Mouse (Mus musculus): ENCODE data around the gene Mpi. TPM values are rescaled to one million over a fixed set of nuclear protein-coding genes. Genes with fewer than 3 reads are reported as not detected.

The Mpi gene
- total RNA-seq, 2 experiments from 2014 or later: 63.4 to 76.9 TPM

DNA sequence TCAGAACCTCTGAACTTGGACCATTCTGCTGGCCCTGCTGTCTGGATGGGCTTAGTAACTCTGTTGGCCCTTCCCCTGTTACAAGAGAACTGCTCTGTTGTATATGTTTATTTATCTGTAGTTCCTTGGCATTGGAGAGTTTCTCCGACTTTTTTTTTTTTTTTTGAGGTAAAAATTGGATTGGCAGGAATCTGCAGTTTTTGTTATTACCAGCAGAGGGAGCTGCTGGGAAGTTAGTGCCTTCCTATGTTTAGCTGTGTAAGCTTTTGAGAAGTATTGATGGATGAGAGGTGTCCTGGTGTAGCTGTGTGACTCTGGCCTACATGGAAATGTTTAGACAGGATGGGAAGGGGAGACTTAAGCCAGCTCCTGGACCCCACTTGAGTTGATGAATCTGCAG lies 11.3 kb downstream of the Mpi start:
- TF ChIP-seq CTCF (IDR thresholded peaks at IDR 0.05): peak; percentile 90
- Histone ChIP-seq H3K4me3 (no peak overlapping the region), H3K27ac (no peak overlapping the region)
- DNase-seq (ENCODE audit: extremely low spot score in 1 of 2, low spot score in 2 of 2): no peak
- intact Hi-C loops (cut with DNase I): loop anchor here (5.0 kb wide), 1 partner anchor 46 kb away; the partner anchor contains the start of gene Ulk3

DNA sequence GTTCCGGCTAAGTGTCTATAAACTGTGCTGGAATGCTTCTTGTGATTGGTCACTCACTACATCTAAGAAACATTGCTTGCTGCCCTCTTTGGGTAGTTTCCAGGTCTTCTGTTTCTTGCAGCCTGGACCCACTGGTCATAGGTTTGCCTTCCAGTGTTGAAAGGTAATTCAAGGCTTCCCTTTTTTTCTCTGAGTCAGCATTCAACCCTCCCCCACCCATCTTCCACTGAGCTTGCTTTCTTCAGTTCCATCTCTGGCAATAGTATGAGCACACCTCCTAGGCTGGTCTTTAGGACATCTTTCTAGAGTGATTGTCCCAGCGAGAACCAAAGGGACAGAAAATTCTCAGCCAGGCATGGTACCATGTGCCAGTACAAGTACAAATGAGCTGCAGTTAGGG lies 13.0 kb downstream of the Mpi start:
- no peak for TF ChIP-seq CTCF (IDR thresholded peaks at IDR 0.05)
- intact Hi-C loops (cut with DNase I): no loop called here
- no peak for DNase-seq (ENCODE audit: extremely low spot score in 1 of 2, low spot score in 2 of 2)
- Histone ChIP-seq H3K27ac (no peak overlapping the region), H3K4me3 (no peak overlapping the region)

DNA sequence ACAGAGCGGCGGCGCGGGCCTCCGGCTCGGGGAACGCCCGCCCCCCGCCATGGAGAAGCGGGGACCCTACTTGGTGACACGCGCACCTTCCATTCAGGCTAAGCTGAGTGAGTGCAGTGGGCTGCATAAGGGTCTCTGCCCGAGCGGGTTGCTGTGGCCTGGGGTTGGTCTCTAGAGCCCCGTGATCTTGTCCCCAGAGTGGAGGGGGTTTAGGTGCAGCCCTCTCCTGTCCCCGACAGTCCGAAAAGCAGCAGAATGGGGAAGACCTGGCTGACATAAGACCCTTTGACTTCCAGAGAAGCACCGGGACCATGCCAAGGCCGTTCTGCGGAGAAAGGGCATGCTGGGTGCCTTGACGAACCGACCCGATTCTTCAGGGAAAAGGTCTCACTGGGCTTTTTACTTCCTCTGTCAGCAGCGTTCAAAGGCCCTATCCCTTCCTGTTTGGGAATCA lies 14.8 kb downstream of the Mpi start:
- Histone ChIP-seq H3K27ac (peak overlapping the region; percentile 84), H3K4me3 (peak overlapping the region; percentile 91)
- DNase-seq (ENCODE audit: extremely low spot score in 1 of 2, low spot score in 2 of 2): peak in 1 of 2 experiments; percentile 32
- intact Hi-C loops (cut with DNase I): no loop called here
- no peak for TF ChIP-seq CTCF (IDR thresholded peaks at IDR 0.05)

GRCm38 (mm10) chr9:57537044-57537727 lies 15.4 kb downstream of the Mpi start, which contains the start of gene Fam219b:
Fam219b (plus strand) TSS chr9:57537528.
- peak; percentile 89 to 93 for DNase-seq (ENCODE audit: extremely low spot score in 1 of 2, low spot score in 2 of 2)
- intact Hi-C loops (cut with DNase I): no loop called here
- H3K27ac ChIP-seq: peak within 1 kb of the TSS; percentile 84
- no peak for TF ChIP-seq CTCF (IDR thresholded peaks at IDR 0.05)
- H3K4me3 ChIP-seq: peak within 1 kb of the TSS; percentile 91

DNA sequence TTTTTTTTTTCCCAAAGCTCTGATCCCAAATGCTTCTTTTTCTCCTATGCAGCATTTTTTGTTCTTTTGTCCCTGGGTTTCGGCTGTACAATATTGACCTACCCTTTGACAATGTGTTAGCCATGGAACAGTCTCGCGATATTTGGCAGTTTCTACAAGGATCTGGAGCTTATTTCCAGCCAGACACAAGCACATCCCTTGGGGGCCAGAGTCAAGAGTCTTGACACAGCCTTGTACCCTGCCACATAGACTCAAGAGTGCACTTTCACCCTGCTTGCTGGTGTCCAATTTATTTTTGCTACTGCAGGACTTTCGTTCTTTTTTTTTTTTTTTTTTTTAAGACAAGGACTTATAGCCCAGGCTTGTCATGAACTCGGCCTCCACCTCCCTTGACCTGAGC lies 16.2 kb downstream of the Mpi start:
- TF ChIP-seq CTCF (IDR thresholded peaks at IDR 0.05): no peak

GRCm38 (mm10) chr9:57531946-57532345 lies 20.6 kb downstream of the Mpi start:
- Histone ChIP-seq H3K4me3 (no peak overlapping the region), H3K27ac (peak overlapping the region; percentile 4; the same call in 1 of the 2 replicates)
- TF ChIP-seq CTCF (IDR thresholded peaks at IDR 0.05): no peak
- intact Hi-C loops (cut with DNase I): no loop called here
- DNase-seq (ENCODE audit: extremely low spot score in 1 of 2, low spot score in 2 of 2): no peak

More for the DNA sequence above, 16.2 kb downstream of the Mpi start:
- intact Hi-C loops (cut with DNase I): no loop called here
- no peak for DNase-seq (ENCODE audit: extremely low spot score in 1 of 2, low spot score in 2 of 2)
- no peak overlapping the region for H3K27ac ChIP-seq
- H3K4me3 ChIP-seq: no peak overlapping the region

GRCm38 (mm10) chr9:57526435-57526834 lies 26.1 kb downstream of the Mpi start:
- no peak for TF ChIP-seq CTCF (IDR thresholded peaks at IDR 0.05)
- H3K27ac ChIP-seq: no peak overlapping the region
- no peak overlapping the region for H3K4me3 ChIP-seq
- DNase-seq (ENCODE audit: extremely low spot score in 1 of 2, low spot score in 2 of 2): no peak
- intact Hi-C loops (cut with DNase I): no loop called here

- no peak for DNase-seq (ENCODE audit: extremely low spot score in 1 of 2, low spot score in 2 of 2)
- intact Hi-C loops (cut with DNase I): no loop called here
- H3K27ac ChIP-seq: 0 out of 2 replicates have a peak overlapping the region, but pooled peaks have one; percentile 24
- no peak overlapping the region for H3K4me3 ChIP-seq
- no peak for TF ChIP-seq CTCF (IDR thresholded peaks at IDR 0.05)
Measured at GRCm38 (mm10) chr9:57525516-57525915, 27.0 kb downstream of the Mpi start.

GRCm38 (mm10) chr9:57524439-57524838 lies 28.1 kb downstream of the Mpi start:
- Histone ChIP-seq H3K4me3 (no peak overlapping the region), H3K27ac (no peak overlapping the region)
- DNase-seq (ENCODE audit: extremely low spot score in 1 of 2, low spot score in 2 of 2): no peak
- no peak for TF ChIP-seq CTCF (IDR thresholded peaks at IDR 0.05)
- intact Hi-C loops (cut with DNase I): loop anchor here (5.0 kb wide), 2 partner anchors 133 to 452 kb away; partner anchors contain the start of gene Sin3a

- Histone ChIP-seq H3K27ac (no peak overlapping the region), H3K4me3 (no peak overlapping the region; the same call in 1 of the 2 replicates)
- TF ChIP-seq CTCF (IDR thresholded peaks at IDR 0.05): peak; percentile 79
- no peak for DNase-seq (ENCODE audit: extremely low spot score in 1 of 2, low spot score in 2 of 2)
- intact Hi-C loops (cut with DNase I): loop anchor here (5.0 kb wide), 2 partner anchors 134 to 451 kb away; partner anchors contain the start of gene Sin3a
Measured at GRCm38 (mm10) chr9:57523754-57524153, 28.8 kb downstream of the Mpi start.

DNA sequence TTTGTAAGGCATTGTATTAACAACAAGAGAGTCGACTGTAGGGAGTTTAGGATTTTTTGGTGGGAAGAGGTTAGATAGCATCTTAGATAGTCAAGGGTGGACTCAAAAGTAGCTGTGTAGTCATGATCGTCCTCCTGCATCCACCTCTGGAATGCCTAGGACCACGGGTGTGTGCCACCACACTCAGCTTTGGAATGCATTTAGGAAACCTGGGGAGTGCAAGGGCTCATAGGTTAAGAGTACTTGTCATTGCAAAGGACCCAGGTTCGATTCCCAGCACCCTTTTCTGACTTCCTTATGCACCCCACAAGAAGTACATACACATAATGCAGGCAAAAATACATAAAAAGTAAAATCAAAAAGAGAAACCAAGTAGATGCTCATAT lies 29.7 kb downstream of the Mpi start:
- H3K27ac ChIP-seq: no peak overlapping the region
- DNase-seq (ENCODE audit: extremely low spot score in 1 of 2, low spot score in 2 of 2): no peak
- intact Hi-C loops (cut with DNase I): loop anchor here (5.0 kb wide), 2 partner anchors 134 to 451 kb away; partner anchors contain the start of gene Sin3a
- no peak for TF ChIP-seq CTCF (IDR thresholded peaks at IDR 0.05)
- H3K4me3 ChIP-seq: peak overlapping the region; percentile 81

DNA sequence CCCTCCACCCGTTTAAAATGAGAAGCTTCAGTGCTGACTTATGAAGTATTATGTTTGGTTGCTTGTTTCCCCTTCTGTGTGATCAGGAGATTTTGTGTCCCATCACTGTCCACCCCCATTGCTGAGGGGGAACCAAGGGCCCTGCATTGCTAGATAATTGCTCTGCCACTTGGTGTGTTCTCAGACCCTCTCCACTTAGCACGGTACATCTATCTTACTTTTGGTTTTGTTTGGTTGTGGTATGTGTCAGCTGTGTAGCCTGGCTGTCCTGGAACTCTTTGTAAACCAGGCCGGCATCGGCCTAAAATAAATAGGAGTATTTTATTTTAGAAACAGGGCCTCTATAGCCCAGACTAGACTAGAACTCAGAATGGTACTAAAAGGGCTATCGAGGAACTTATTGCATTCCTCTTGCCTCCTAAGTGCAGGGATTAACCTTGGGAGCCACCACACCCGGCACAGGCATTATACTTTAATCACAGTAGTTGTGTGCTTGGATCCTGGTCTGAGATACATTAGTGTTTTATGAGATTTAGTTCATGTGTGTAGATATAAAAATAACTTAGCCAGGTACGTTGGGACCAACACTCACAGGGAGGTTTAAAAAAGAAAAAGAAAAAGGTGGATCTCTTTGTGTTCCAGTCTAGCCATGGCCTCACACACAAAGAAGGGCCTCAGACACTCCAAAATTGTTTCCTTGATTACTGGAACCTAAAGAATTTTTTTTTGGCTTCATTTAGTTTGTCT lies 30.3 kb downstream of the Mpi start:
- no peak for DNase-seq (ENCODE audit: extremely low spot score in 1 of 2, low spot score in 2 of 2)
- intact Hi-C loops (cut with DNase I): loop anchor here (5.0 kb wide), 2 partner anchors 135 to 450 kb away; partner anchors contain the start of gene Sin3a
- no peak for TF ChIP-seq CTCF (IDR thresholded peaks at IDR 0.05)
- Histone ChIP-seq H3K27ac (peak overlapping the region; percentile 99), H3K4me3 (peak overlapping the region; percentile 81)

Measured in left cerebral cortex, adult 2 months (tissue).